In the genomic region with DNA sequence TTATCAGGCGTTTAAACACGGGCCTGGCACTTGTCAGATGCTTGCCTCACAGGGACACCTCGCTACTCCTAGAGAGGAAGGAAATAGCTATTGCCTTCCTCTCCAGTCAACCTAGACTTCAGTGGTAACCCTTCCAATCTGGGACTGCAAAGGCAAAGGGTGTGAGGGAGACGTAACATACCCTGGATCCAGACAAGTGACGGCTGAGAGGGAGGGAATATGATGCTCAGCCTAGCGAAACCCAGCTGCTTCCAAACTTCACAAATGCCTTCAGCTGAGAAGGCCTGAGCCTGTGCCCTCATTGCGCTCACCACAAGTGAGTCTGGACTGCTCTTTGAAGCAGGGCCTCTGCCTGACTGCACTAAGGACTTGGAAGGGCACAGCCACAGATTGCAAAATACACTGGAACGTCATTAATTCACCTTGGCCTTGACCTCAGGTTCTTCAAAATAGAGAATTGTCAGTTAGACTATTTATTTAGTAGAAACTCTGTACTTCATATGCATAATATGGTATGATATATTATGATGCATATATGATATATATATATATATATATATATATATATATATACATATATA, we compare ENCODE assay signal across 33 mouse cellular contexts. TPM values are rescaled to one million over a fixed set of nuclear protein-coding genes. Genes with fewer than 3 reads are reported as not detected.
DNase-seq lines count a peak whose midpoint lies in the region; ATAC-seq lines count a peak whose summit lies in the region.
"Had no signal": no experiment of that assay in that cellular context is flagged by ENCODE, and none has a peak within 500 bp of the region (broad histone marks: within the 10 kb centered on the region; RNA-seq: fewer than 3 reads in every experiment).

No protein-coding gene starts in this region.

- peak; percentile 12 for DNase-seq in gastrocnemius, adult 18-20 months (ENCODE audit: low spot score)
- DNase-seq in gastrocnemius, postnatal 25 days = no peak
- DNase-seq in heart, adult 11 months = no peak
- peak; percentile 43 for DNase-seq in adrenal gland, postnatal 14 days
- no peak for DNase-seq in cerebellum, adult 8-10 months
- DNase-seq: B cell, adult 2 months; cerebellum, adult 18-20 months; cerebellum, postnatal 25 days; embryo, embryonic 11 days; gastrocnemius, postnatal 14 days; heart, postnatal 4 days; kidney, adult 2 months; kidney, postnatal 10 days; left cerebral cortex, postnatal 4 days; midbrain, embryonic 14.5 days; retina, postnatal 1 day; right cerebral cortex, postnatal 25 days had no signal

- 0 out of 2 replicates have a peak overlapping the region, but pooled peaks have one; percentile 8 for H3K27ac ChIP-seq in heart, embryonic 16.5 days (ENCODE audit: low read length)
- no peak overlapping the region for H3K27ac ChIP-seq in lung, embryonic 16.5 days (ENCODE audit: low read length)
- no peak overlapping the region for H3K27ac ChIP-seq in kidney, embryonic 15.5 days
- H3K27ac ChIP-seq: embryonic facial prominence, embryonic 15.5 days; hindbrain, embryonic 14.5 days; liver, embryonic 12.5 days; lung, embryonic 15.5 days; neural tube, embryonic 12.5 days had no signal

- WGBS in heart, embryonic 16.5 days = 29% methylated on average over 8 of the region's 8 CpGs
- WGBS in lung, embryonic 16.5 days = 31% methylated on average over 8 of the region's 8 CpGs
- 52% methylated on average over 8 of the region's 8 CpGs for WGBS in kidney, embryonic 15.5 days

- no peak; the same call in 1 of the 2 replicates for ATAC-seq in heart, embryonic 16.5 days (replicated peaks; ENCODE audit: extremely low read depth, insufficient read depth, low FRiP score)
- peak; percentile 32 for ATAC-seq in lung, embryonic 16.5 days (ENCODE audit: low read depth)
- ATAC-seq in kidney, embryonic 15.5 days (replicated peaks; ENCODE audit: low FRiP score) = no peak
- ATAC-seq: forebrain, embryonic 14.5 days; inflammation-experienced regulatory T-cells, adult 6 months; liver, embryonic 12.5 days; Patski had no signal

- no peak overlapping the region for H3K9ac ChIP-seq in heart, embryonic 16.5 days (ENCODE audit: low read length)
- no peak overlapping the region for H3K9ac ChIP-seq in lung, embryonic 16.5 days (ENCODE audit: low read length)
- no peak overlapping the region for H3K9ac ChIP-seq in kidney, embryonic 15.5 days
- H3K9ac ChIP-seq: embryonic facial prominence, embryonic 15.5 days; hindbrain, embryonic 14.5 days; liver, embryonic 12.5 days; lung, embryonic 15.5 days; neural tube, embryonic 12.5 days had no signal

- no peaks in the 10 kb centered on the region for H3K27me3 ChIP-seq in heart, embryonic 16.5 days (ENCODE audit: control insufficient read depth, insufficient read depth, low read length)
- no peaks in the 10 kb centered on the region for H3K27me3 ChIP-seq in lung, embryonic 16.5 days (ENCODE audit: control insufficient read depth, insufficient read depth, low read depth, low read length)
- H3K27me3 ChIP-seq in kidney, embryonic 15.5 days = no peaks in the 10 kb centered on the region
- H3K27me3 ChIP-seq: embryonic facial prominence, embryonic 15.5 days; lung, embryonic 15.5 days; neural tube, embryonic 12.5 days; Patski had no signal

- H3K36me3 ChIP-seq in heart, embryonic 16.5 days (ENCODE audit: control insufficient read depth, insufficient read depth) = no peaks in the 10 kb centered on the region
- no peaks in the 10 kb centered on the region for H3K36me3 ChIP-seq in lung, embryonic 16.5 days (ENCODE audit: control insufficient read depth, insufficient read depth, low read length)
- no peaks in the 10 kb centered on the region for H3K36me3 ChIP-seq in kidney, embryonic 15.5 days
- H3K36me3 ChIP-seq: embryonic facial prominence, embryonic 15.5 days; G1E; liver, embryonic 12.5 days; lung, embryonic 15.5 days; neural tube, embryonic 12.5 days had no signal

- H3K9me3 ChIP-seq in heart, embryonic 16.5 days (replicated peaks; ENCODE audit: control insufficient read depth, low read length) = no peaks in the 10 kb centered on the region
- H3K9me3 ChIP-seq in lung, embryonic 16.5 days (ENCODE audit: control insufficient read depth, low read length) = no peaks in the 10 kb centered on the region
- no peaks in the 10 kb centered on the region for H3K9me3 ChIP-seq in kidney, embryonic 15.5 days (replicated peaks)
- H3K9me3 ChIP-seq: embryonic facial prominence, embryonic 15.5 days; G1E; liver, embryonic 12.5 days; lung, embryonic 15.5 days; megakaryocyte, embryonic 14.5 days; neural tube, embryonic 12.5 days had no signal

- no peak overlapping the region for H3K4me3 ChIP-seq in heart, embryonic 16.5 days (ENCODE audit: low read length)
- H3K4me3 ChIP-seq in lung, embryonic 16.5 days (ENCODE audit: low read length) = no peak overlapping the region
- H3K4me3 ChIP-seq in kidney, embryonic 15.5 days (replicated peaks) = no peak overlapping the region
- H3K4me3 ChIP-seq: embryonic facial prominence, embryonic 15.5 days; liver, embryonic 12.5 days; lung, embryonic 15.5 days; megakaryocyte, embryonic 14.5 days; neural tube, embryonic 12.5 days had no signal

- no peak overlapping the region for H3K4me2 ChIP-seq in heart, embryonic 16.5 days (ENCODE audit: low read depth, low read length)
- no peak overlapping the region for H3K4me2 ChIP-seq in lung, embryonic 16.5 days (ENCODE audit: low read depth, low read length)
- no peak overlapping the region for H3K4me2 ChIP-seq in kidney, embryonic 15.5 days
- H3K4me2 ChIP-seq: embryonic facial prominence, embryonic 15.5 days; hindbrain, embryonic 14.5 days; liver, embryonic 12.5 days; lung, embryonic 15.5 days; neural tube, embryonic 12.5 days had no signal

- peaks cover 10% of the 10 kb centered on the region for H3K4me1 ChIP-seq in heart, embryonic 16.5 days (ENCODE audit: control insufficient read depth, insufficient read depth, low read length)
- peaks cover 29% of the 10 kb centered on the region for H3K4me1 ChIP-seq in lung, embryonic 16.5 days (replicated peaks; ENCODE audit: control insufficient read depth, insufficient read depth, low read length)
- H3K4me1 ChIP-seq in kidney, embryonic 15.5 days = peaks cover 30% of the 10 kb centered on the region
- H3K4me1 ChIP-seq: liver, embryonic 12.5 days; neural tube, embryonic 12.5 days had no signal

RNA-seq across cellular contexts. Expression of gene Elf5, which starts 21.3 kb away (rescaled TPM):
- under 1 TPM; 0.11 to 0.28 TPM for total RNA-seq in gastrocnemius, adult 18-20 months (2021)
- not detected for total RNA-seq in gastrocnemius, postnatal 25 days (2021)
- 0.12 and 0.87 TPM in 2 replicates for polyA plus RNA-seq in heart, embryonic 16.5 days (2015; fragmentation: Nextera tagmentation; extraction: Ambion mirVana)
- total RNA-seq in adrenal gland, postnatal 14 days (2021) = not detected in 2 replicates
- 8.5 and 8.8 TPM in 2 replicates for polyA plus RNA-seq in lung, embryonic 16.5 days (2015; fragmentation: Nextera tagmentation; extraction: Ambion mirVana)
- 1.5 and 2.8 TPM in 2 replicates for polyA plus RNA-seq in kidney, embryonic 15.5 days (2015; fragmentation: Nextera tagmentation; extraction: Ambion mirVana)
- total RNA-seq: CH12.LX; gastrocnemius, postnatal 14 days; heart, postnatal 4 days had no signal
- polyA plus RNA-seq: forebrain, embryonic 14.5 days; G1E; hindbrain, embryonic 14.5 days; inflammation-experienced regulatory T-cells, adult 6 months; liver, embryonic 12.5 days; midbrain, embryonic 14.5 days; neural tube, embryonic 12.5 days; Patski; spleen, adult 2 months; testis, adult 2 months had no signal

RNA-seq across cellular contexts. Expression of gene Cat, which starts 52.2 kb away (rescaled TPM):
- 100 to 1,000 TPM; 114 to 125 TPM for total RNA-seq in gastrocnemius, adult 18-20 months (2021)
- total RNA-seq in gastrocnemius, postnatal 25 days (2021) = 100 to 1,000 TPM in 1 of 2 experiments, 10 to 100 TPM in 1; 72.8 to 119 TPM
- 80.3 and 92.2 TPM in 2 replicates for polyA plus RNA-seq in heart, embryonic 16.5 days (2015; fragmentation: Nextera tagmentation; extraction: Ambion mirVana)
- total RNA-seq in adrenal gland, postnatal 14 days (2021) = 475 and 505 TPM in 2 replicates
- 109 and 112 TPM in 2 replicates for polyA plus RNA-seq in lung, embryonic 16.5 days (2015; fragmentation: Nextera tagmentation; extraction: Ambion mirVana)
- 89.3 and 99.4 TPM in 2 replicates for polyA plus RNA-seq in kidney, embryonic 15.5 days (2015; fragmentation: Nextera tagmentation; extraction: Ambion mirVana)

Comparison
In these comparisons a context has a peak if more than half of its experiments do, and no peak if none do; other contexts are left out.
1. DNase-seq: peak in gastrocnemius, adult 18-20 months (single experiment) and adrenal gland, postnatal 14 days (single experiment); none in gastrocnemius, postnatal 25 days (single experiment), heart, adult 11 months (single experiment) and cerebellum, adult 8-10 months (single experiment).